Mouse (Mus musculus) forebrain, embryonic 13.5 days (tissue): ENCODE measurements around the gene Pip5kl1. TPM values are rescaled to one million over a fixed set of nuclear protein-coding genes. Genes with fewer than 3 reads are reported as not detected.

ENCODE experiments used
- ATAC-seq: fragments of 200-750 bp; cut with Nextera tagmentation; 2 replicates; pipeline ENCODE4 v1.8.0; 2017
- H3K27ac ChIP-seq: fragments of 300-500 bp; sonication (generic); 2 replicates; pipeline ENCODE4 v1.5.1; 2015; ENCODE audit warnings: inconsistent platforms, mild to moderate bottlenecking, moderate library complexity
- H3K27me3 ChIP-seq: fragments of 300-500 bp; sonication (generic); 2 replicates; pipeline ENCODE4 v1.6.1; 2015; ENCODE audit warnings: mild to moderate bottlenecking, inconsistent platforms
- H3K36me3 ChIP-seq: fragments of 300-500 bp; sonication (generic); 2 replicates; pipeline ENCODE4 v1.6.1; 2015; ENCODE audit warnings: mild to moderate bottlenecking, inconsistent platforms; ENCODE audit not compliant: poor library complexity, severe bottlenecking
- H3K4me1 ChIP-seq: fragments of 300-500 bp; sonication (generic); 2 replicates; pipeline ENCODE4 v1.6.1; 2015; ENCODE audit warnings: inconsistent platforms
- H3K4me2 ChIP-seq: fragments of 300-500 bp; sonication (generic); 2 replicates; pipeline ENCODE4 v1.6.1; 2015; ENCODE audit warnings: inconsistent platforms, mild to moderate bottlenecking, moderate library complexity
- H3K4me3 ChIP-seq: fragments of 300-500 bp; sonication (generic); 2 replicates; pipeline ENCODE4 v1.5.1; 2015; ENCODE audit warnings: mild to moderate bottlenecking, inconsistent platforms
- H3K9ac ChIP-seq: fragments of 300-500 bp; sonication (generic); 2 replicates; pipeline ENCODE4 v1.6.1; 2015; ENCODE audit warnings: mild to moderate bottlenecking, inconsistent platforms
- H3K9me3 ChIP-seq: fragments of 300-500 bp; sonication (generic); replicated peaks from 2 replicates; pipeline ENCODE4 v1.6.1; 2016; ENCODE audit warnings: inconsistent platforms
- WGBS: fragments of 180-500 bp; shearing (Covaris S2); methylation state at CpG from one replicate; pipeline ENCODE4 v1.1.7; 2015; 5-methylcytosine and 5-hydroxymethylcytosine counted together
- polyA plus RNA-seq: library from polyadenylated mRNA; unstranded; fragments of >200 nt; fragmentation: Nextera tagmentation; extraction: Ambion mirVana; gene quantifications from 2 replicates; pipeline ENCODE4 v1.2.1, GENCODE M21; 2015

Pip5kl1 gene
- polyA plus RNA-seq, 1 experiment from 2014 or later = 1.7 TPM

DNA sequence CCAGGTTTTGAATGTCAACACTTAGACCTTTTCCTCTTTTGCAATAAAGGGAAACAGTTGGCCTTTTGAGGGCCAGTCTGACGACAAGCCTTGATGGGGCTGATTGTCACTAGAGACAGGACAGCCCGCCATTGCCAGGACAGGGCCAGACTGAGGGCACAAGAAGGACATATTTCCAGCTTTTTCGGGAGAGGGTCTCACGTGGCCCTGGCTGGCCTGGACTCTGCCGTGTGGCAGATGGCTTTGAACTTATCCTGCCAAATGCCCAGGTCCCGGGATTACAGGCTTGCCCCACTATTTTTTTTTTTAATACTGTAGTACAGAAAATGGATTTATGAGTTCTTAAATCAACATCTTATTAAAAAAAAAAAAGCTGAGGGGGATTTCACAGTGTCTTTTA is 16.7 kb downstream of the Pip5kl1 start:
- Histone ChIP-seq H3K4me1 (peaks cover 30% of the 10 kb centered on the region), H3K27ac (no peak overlapping the region), H3K4me3 (no peak overlapping the region), H3K27me3 (no peaks in the 10 kb centered on the region), H3K36me3 (0 out of 2 replicates have a peak, but pooled peaks cover 5% of the 10 kb centered on the region), H3K9ac (no peak overlapping the region), H3K9me3 (no peaks in the 10 kb centered on the region), H3K4me2 (no peak overlapping the region)
- WGBS = 87% methylated on average over 6 of the region's 6 CpGs
- ATAC-seq = no peak

DNA sequence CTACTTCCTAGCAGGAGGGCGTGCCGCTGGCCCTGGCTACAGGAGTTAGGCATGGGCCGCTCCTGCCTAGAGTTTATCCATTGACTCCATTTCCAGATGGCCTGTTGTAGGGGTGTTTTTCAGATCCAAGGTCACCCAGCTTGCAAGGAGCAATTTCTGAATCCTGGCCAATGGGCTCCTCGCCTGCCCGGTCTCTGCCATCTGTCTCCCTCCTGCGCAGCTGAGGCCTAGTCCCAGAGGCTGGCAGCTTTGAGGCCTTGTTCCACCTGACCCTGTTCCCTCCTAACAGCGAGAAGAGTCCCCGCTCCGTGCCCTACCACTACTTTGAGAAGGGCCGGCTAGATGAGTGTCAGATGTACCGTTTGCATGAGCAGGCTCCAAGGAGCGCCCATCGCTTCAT is 22.1 kb downstream of the Pip5kl1 start:
- Histone ChIP-seq H3K27ac (peak overlapping the region; percentile 69; the same call in 1 of the 2 replicates), H3K36me3 (0 out of 2 replicates have a peak, but pooled peaks cover 5% of the 10 kb centered on the region), H3K9ac (no peak overlapping the region), H3K4me1 (0 out of 2 replicates have a peak, but pooled peaks cover 5% of the 10 kb centered on the region), H3K9me3 (no peaks in the 10 kb centered on the region), H3K4me3 (no peak overlapping the region), H3K27me3 (no peaks in the 10 kb centered on the region), H3K4me2 (no peak overlapping the region)
- no peak for ATAC-seq
- 81% methylated on average over 13 of the region's 13 CpGs for WGBS

DNA sequence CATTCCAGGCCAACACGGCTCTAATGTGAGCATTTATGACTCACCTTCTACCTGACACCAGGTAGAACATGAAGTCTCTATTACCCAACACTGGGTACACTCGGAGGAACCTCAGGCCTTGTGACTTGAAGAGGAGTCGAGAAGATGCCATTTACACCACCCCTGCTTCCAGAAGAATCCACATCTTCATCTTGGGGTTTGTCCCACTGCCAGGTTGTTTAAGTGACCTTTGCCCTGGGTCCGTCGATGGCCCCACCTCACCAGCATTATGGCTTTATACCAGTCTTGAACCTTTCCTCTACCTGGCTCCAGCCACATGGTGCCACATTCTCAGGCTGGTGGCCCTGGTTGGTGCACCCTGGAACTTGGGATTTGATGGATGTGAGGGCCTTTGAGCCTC is 22.7 kb downstream of the Pip5kl1 start:
- 93% methylated on average over 5 of the region's 5 CpGs for WGBS
- H3K4me3 ChIP-seq = no peak overlapping the region
- 0 out of 2 replicates have a peak, but pooled peaks cover 5% of the 10 kb centered on the region for H3K4me1 ChIP-seq
- H3K9ac ChIP-seq = no peak overlapping the region
- H3K27me3 ChIP-seq = no peaks in the 10 kb centered on the region
- H3K27ac ChIP-seq = 0 out of 2 replicates have a peak overlapping the region, but pooled peaks have one; percentile 69
- H3K9me3 ChIP-seq = no peaks in the 10 kb centered on the region
- no peak overlapping the region for H3K4me2 ChIP-seq
- H3K36me3 ChIP-seq = 0 out of 2 replicates have a peak, but pooled peaks cover 5% of the 10 kb centered on the region
- ATAC-seq = no peak

GRCm38 (mm10) chr2:32597699-32598098 is 23.1 kb downstream of the Pip5kl1 start:
- Histone ChIP-seq H3K4me3 (no peak overlapping the region), H3K9me3 (no peaks in the 10 kb centered on the region), H3K4me2 (no peak overlapping the region), H3K4me1 (peaks cover 9% of the 10 kb centered on the region; the same call in 1 of the 2 replicates), H3K36me3 (0 out of 2 replicates have a peak, but pooled peaks cover 5% of the 10 kb centered on the region), H3K9ac (no peak overlapping the region), H3K27ac (no peak overlapping the region), H3K27me3 (no peaks in the 10 kb centered on the region)
- no peak for ATAC-seq
- 94% methylated on average over 5 of the region's 5 CpGs for WGBS

GRCm38 (mm10) chr2:32598506-32598905 is 23.9 kb downstream of the Pip5kl1 start:
- Histone ChIP-seq H3K9ac (no peak overlapping the region), H3K27me3 (no peaks in the 10 kb centered on the region), H3K36me3 (0 out of 2 replicates have a peak, but pooled peaks cover 5% of the 10 kb centered on the region), H3K4me3 (no peak overlapping the region), H3K27ac (no peak overlapping the region), H3K9me3 (no peaks in the 10 kb centered on the region), H3K4me1 (peaks cover 9% of the 10 kb centered on the region; the same call in 1 of the 2 replicates), H3K4me2 (no peak overlapping the region)
- ATAC-seq = no peak
- WGBS = 86% methylated on average over 8 of the region's 8 CpGs

- 85% methylated on average over 3 of the region's 3 CpGs for WGBS
- Histone ChIP-seq H3K36me3 (0 out of 2 replicates have a peak, but pooled peaks cover under 1% of the 10 kb centered on the region), H3K4me1 (peaks cover 9% of the 10 kb centered on the region; the same call in 1 of the 2 replicates), H3K4me3 (no peak within 1 kb of the TSS), H3K27me3 (no peaks in the 10 kb centered on the region), H3K4me2 (no peak within 1 kb of the TSS), H3K27ac (no peak within 1 kb of the TSS), H3K9ac (no peak within 1 kb of the TSS), H3K9me3 (no peaks in the 10 kb centered on the region)
- no peak for ATAC-seq
Observed at GRCm38 (mm10) chr2:32599409-32599808, 24.8 kb downstream of the Pip5kl1 start, which contains the start of gene St6galnac6. Gene St6galnac6 (plus strand): TSS chr2:32599709.

DNA sequence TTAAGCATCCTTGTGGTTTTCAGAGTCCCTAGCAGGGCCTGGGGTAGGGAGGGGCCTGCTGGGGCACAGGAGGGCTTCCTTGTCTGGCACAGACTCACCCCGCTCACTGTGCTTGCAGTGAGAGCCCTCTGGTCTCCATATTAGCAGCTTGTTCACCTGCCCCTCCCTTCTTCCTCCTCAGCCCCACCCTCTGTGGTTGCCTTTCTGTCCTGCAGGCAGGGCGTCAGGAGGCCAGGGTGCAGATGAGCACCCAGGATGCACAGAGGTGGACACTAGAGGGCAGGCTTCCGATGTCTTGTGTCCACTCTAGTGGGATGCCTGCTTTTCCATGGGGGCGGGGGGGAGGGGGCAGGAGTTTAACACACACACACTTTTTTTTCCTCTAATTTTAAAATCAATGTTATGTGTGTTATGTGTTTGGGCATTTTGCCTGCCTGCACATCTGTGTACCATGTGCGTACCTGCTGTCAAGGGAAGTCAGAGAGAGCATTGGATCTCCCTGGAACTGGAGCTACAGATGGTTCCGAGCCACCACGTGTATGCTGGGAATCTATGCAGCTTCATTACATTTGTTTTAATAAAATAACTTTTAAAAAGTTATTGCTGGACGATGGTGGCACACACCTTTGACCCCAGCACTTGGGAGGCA is 26.9 kb downstream of the Pip5kl1 start:
- H3K4me3 ChIP-seq = no peak overlapping the region
- ATAC-seq = no peak
- H3K9me3 ChIP-seq = no peaks in the 10 kb centered on the region
- H3K27me3 ChIP-seq = no peaks in the 10 kb centered on the region
- H3K9ac ChIP-seq = no peak overlapping the region
- H3K27ac ChIP-seq = no peak overlapping the region
- H3K4me2 ChIP-seq = no peak overlapping the region
- 48% methylated on average over 7 of the region's 8 CpGs for WGBS
- H3K36me3 ChIP-seq = no peaks in the 10 kb centered on the region
- H3K4me1 ChIP-seq = peaks cover 7% of the 10 kb centered on the region; the same call in 1 of the 2 replicates

GRCm38 (mm10) chr2:32602600-32603054 is 28.0 kb downstream of the Pip5kl1 start:
- peak overlapping the region; percentile 26 for H3K4me3 ChIP-seq
- H3K9me3 ChIP-seq = no peaks in the 10 kb centered on the region
- H3K27ac ChIP-seq = no peak overlapping the region
- no peak for ATAC-seq
- WGBS = 0% methylated on average over 11 of the region's 11 CpGs
- no peak overlapping the region for H3K9ac ChIP-seq
- no peaks in the 10 kb centered on the region for H3K27me3 ChIP-seq
- H3K4me2 ChIP-seq = peak overlapping the region; percentile 53
- H3K4me1 ChIP-seq = peaks cover 4% of the 10 kb centered on the region; the same call in 1 of the 2 replicates
- H3K36me3 ChIP-seq = no peaks in the 10 kb centered on the region

- no peaks in the 10 kb centered on the region for H3K36me3 ChIP-seq
- H3K27me3 ChIP-seq = no peaks in the 10 kb centered on the region
- peaks cover 15% of the 10 kb centered on the region for H3K4me1 ChIP-seq
- WGBS = 43% methylated on average over 10 of the region's 10 CpGs
- no peak overlapping the region for H3K27ac ChIP-seq
- no peaks in the 10 kb centered on the region for H3K9me3 ChIP-seq
- no peak overlapping the region for H3K9ac ChIP-seq
- no peak for ATAC-seq
- H3K4me3 ChIP-seq = no peak overlapping the region
- H3K4me2 ChIP-seq = no peak overlapping the region
Observed at GRCm38 (mm10) chr2:32604631-32605030, 30.0 kb downstream of the Pip5kl1 start.

DNA sequence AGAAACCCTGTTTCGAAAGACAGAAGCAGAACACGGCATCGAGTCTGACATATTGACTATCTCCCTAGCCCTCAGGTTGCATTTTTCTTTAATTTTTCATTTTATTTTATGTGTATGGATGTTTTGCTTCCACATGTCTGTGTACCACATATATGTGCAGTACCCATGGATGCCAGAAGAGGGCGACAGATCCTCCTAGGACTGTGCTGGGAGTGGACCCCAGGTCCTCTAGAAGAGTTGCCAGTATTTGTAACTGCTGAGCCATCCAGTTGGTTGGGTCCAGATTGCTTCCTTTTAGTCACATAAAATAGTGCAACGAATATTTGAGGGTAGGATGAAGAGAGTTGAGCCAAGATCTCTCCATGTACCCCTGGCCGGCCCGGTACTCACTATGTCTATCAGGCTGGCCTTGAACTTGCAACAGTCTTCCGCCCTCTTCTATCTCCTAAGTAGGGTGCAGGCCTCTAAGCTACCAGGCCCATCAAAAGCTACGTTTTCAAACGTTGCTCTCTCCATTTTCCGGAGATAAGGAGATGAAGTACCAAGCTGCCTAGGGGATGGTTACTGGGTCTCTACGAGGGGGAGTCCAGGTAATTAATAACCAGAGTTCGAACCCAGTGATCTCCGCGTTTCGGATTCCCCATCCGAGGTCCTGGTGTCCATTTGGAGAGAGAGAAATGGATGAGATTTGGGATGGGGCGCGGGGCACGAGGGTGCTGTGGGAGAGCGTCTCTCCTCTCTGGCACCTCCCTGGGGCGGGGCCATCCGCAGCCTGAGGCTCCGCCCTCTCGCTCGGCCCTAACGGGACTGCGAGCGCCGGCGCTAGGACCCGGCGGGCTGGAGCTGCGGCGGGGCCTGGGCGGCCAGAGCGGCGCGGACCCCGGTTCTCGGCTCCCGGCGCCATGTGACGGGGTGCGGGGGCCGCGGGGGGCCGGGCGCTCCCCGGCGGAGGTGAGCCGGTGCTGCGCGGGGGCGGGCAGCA is 31.9 kb downstream of the Pip5kl1 start:
- WGBS = 14% methylated on average over 46 of the region's 55 CpGs
- H3K27me3 ChIP-seq = no peaks in the 10 kb centered on the region
- peak overlapping the region; percentile 63 for H3K4me3 ChIP-seq
- H3K27ac ChIP-seq = no peak overlapping the region
- ATAC-seq = peak; percentile 90
- H3K9ac ChIP-seq = peak overlapping the region; percentile 78
- no peaks in the 10 kb centered on the region for H3K36me3 ChIP-seq
- no peaks in the 10 kb centered on the region for H3K9me3 ChIP-seq
- H3K4me2 ChIP-seq = peak overlapping the region; percentile 83
- H3K4me1 ChIP-seq = peaks cover 23% of the 10 kb centered on the region

DNA sequence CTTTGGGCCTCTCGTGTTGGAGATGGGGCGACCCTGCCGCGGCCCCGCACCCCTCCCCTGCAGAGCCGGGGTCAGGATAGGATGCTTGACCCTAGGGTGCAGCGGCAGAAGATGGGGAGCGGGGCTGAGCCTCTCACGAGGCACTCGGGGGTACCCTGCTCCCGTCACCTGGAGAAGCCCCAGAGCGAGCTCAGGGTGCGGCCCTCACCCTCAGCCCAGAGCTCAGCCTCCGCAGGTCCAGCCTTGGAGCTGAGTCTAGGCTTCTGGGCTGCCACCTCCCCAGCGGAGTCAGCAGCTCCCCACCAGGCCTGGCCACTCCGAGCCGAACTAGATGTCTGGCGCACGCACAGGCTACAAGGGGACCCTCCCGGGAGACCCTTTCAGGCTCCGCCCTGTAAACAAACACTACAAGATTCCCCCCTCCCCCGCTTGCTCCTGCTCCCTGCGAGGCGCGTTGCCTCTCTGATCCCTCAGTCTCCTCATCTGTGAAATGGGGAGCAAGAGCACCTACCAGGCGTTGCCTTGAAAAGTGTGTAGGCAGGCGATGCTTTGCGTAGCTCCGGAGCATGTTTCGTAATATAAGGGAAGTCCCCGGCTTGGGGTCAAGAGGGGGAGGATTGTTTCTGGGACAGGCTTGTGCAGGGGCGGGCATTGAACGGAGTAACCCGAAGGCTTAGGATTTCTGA is 32.8 kb downstream of the Pip5kl1 start:
- Histone ChIP-seq H3K27ac (no peak overlapping the region), H3K36me3 (no peaks in the 10 kb centered on the region)
- WGBS = 6% methylated on average over 34 of the region's 34 CpGs

More for the DNA sequence above, 32.8 kb downstream of the Pip5kl1 start:
- ATAC-seq = peak; percentile 54
- H3K4me2 ChIP-seq = peak overlapping the region; percentile 83
- peak overlapping the region; percentile 63 for H3K4me3 ChIP-seq
- H3K9me3 ChIP-seq = no peaks in the 10 kb centered on the region
- peak overlapping the region; percentile 78 for H3K9ac ChIP-seq
- no peaks in the 10 kb centered on the region for H3K27me3 ChIP-seq
- H3K4me1 ChIP-seq = peaks cover 22% of the 10 kb centered on the region
